Mouse (Mus musculus) heart, adult 9 months (tissue): ENCODE results near the gene Acss1.

Experiments used
- DNase-seq, 2 experiments: peaks; one replicate each; pipeline ENCODE4 v3.0.0; 2022; ENCODE audit warnings: low spot score in 2 of 2

Acss1 gene

DNA sequence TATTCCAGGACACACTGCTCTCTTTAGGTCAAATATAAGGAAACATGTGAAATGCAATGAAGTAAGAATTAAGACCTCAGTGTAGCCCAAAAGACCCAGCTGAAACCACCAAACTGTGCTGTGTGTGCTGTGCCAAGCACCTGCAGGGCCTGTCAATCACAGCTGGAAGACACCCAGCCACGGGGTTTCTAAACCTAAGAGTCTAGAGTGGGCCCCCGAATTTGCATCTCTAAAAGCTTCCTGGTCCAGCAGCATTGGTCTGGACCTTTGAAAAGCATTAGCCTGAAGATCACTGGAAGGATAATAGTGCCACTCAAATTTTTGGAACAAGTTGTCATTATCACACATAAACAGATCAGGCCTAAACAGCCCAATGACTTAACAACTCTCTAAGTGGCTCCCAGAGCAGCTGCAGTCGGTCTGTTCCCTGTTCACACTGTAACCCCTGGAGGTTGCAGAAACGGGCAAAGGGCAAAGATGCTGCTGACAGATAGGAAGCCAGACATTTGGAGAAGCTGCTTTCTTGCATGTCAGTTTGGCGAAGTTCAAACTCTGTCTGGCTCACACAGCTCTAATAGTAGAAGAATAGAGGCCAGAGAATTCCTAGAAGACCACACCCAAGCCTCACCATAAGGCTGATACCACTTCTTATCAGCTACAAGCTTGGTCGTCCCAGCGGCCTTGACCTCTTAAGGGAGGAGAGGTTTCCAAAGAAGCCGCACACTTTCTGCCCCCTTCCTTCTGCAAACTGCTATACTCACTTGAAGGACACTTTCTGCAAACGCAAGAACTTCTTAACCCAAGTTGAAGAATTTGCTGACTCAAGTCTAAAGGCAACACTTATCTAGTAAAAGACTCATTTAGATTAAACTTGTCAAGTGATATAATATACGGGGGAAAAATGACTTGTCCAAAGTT, 2.5 kb downstream of the Acss1 start:
- no peak for DNase-seq

DNA sequence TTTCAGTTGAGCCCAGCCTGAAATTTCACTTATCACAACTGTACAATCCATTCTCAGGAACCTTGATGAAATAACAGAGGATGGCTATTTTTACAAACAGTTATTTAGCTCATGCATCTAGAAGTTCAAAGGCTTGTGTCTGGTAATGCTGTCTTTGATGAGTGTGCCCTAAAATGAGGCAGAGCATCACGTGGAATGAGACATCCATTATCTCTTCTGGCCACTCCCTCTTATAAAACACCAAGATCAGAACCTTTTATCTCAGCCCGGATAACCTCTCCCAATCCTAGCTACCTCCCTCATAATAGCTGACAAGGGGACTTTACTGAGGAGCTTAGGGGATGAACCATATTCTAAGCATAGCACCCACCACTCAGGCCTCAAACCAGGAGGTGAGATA, 3.3 kb downstream of the Acss1 start:
- no peak for DNase-seq

DNA sequence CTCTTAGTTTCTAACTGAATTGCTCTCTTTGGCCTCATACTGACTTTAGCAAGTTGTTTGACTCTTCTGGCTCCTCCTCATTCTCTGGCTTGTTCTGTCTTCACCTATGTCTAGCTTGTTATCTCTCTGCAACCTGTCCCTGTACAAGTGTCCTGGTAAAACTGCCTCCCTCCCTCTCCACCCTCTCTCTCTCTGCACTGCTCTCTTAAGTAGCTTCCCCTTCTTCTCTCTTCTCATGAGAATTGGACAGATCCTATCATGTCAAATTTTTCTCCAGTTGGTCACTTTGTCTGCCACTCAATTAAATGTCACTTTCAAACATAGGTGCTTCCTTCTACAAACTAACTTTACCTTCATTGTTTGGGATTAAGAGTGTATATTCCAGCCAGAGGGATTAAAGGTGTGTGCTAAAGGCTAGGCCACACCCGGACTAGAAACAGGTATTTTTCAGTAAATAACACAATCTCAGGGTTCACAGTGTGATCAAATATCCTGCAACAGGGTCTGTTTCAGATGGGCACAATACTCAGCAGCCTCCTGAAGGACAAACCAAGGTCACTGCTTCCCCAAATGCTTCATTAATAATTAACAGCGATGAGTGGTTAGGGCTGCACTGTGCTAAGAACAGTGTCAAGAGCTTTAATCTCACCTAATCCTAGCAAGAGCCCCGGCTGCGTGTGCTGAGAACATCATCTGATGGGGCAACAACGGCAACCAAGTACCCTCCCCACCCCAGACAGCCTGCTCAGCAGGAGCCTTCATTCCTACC, 4.0 kb downstream of the Acss1 start:
- no peak for DNase-seq

DNA sequence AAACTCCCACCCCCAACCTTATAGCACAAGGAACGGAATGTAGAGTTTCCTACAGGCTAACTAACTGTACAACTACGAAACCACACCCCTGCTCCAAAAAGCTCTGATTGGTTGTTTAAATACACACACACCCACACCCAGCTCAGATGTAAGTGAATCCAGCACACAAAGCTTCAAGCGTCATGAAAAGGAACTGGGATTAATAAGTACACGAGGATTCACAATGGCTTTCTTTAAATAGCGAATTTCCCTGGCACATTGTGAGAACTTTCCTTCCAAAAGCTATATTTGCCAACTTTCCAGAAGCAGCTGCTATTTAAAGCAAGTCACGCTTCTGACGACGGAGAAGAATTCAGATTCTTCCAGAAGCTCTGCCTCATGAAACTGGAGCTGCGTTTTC, 5.0 kb downstream of the Acss1 start:
- peak; percentile 76 to 77 for DNase-seq

DNA sequence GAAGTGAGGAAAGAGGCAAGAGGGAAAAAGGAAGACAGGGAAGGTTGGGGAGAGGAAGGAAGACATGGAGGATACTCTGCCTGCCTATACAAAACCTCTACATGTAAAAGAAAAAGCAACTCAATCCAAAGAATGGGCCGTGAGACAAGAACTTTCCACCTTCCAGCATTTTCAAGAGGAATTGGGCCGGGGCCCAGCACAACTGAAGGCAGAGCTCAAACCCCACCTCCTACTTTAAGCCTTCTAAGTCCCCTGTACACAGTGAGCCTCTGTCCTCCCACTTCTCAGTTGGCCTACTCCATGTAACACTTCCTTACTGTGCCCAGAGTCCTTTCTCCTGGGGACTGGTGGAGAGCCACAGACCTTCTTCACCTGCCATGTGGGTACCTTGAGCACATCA, 6.3 kb downstream of the Acss1 start:
- DNase-seq, result no peak

DNA sequence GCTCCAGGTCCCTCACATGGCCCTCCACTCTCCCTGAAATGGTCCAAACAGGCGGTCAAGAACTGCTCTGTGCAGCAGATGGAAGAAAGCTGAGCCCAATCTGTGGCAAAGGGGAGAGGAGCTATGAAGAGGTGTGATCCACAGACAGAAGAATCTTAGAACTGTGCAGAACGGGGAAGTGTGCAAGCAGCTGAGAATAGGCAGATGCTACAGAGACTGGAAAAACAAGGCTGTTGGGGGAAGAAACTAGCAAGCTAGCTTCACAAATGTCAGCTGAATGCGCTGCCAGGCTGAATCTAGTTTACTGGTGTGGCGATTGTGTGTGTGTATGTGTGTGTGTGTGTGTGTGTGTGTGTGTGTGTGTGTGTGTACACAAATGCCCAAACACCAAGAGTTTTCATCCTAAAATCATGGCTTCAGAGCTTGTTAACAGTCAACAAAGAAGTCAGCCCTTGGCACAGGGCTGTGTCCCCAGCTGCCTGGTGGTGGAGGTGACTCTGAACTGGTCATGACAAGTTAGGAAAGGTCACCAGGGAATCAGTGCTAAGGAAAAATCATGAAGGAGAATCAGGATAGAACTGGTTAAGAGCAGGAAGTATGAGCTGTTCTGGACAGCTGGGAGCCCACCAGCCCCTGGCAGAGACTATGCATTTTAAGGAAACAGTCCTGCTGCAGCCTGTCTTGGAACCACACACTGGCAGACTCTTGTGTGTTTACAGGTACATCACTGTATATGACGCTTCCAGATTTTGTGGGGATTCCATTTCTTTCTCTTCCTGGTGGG, 7.4 kb downstream of the Acss1 start:
- no peak for DNase-seq

DNA sequence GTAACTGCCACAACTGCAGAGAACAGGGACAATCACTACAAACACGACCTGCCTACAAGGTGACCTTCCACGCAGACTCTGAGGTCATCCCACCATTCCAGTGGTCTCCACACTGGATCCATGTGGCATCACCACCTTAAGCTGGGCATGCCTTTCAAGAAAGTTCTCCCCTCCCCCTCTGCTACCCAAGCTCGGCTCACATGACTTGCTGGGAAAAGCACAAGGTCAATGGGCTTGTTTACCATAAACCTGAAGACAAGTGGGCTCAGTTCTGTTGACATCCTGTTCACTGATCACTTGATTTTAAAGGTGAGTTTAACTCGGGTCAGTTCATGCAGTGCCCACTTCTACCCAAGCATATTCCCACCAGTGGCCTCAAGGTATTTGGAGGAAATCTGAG, 8.3 kb downstream of the Acss1 start:
- DNase-seq, result no peak

DNA sequence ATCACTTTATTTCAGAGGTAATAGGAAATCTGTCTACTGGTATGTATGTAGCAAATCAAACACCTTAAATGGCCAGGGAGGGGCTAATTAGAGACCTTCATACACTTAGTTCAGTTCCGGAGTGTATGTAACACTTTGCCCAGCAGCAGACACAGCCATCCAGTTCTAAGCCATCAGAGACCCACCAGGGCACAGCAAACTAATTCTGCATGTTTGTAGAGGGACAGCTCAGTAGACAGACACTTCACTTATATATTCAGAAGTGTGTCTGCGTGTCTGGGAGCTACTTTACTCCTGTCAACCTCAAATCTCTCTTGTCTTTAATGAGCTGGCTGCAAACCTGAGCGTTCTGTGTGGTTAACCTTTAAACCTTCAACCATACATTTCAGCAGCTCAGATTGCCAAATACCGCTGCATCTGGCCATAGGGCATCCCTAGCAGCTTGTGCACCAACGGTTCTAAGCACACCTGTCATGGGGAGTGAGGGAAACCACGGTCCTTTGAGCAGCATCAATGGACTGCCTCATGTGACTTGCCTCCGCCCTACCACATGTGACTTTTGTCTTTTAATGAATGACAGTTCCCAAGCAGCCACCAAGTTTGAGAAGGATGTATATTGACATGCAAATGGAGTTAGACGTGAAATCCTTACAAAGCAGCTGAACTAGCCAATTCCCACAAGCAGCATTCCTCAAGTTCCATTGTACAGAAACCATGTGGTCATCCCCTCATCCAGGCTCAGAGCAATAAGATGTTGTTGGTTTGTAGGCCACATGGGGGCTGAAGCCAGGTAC, 11.1 kb downstream of the Acss1 start:
- DNase-seq, result no peak

DNA sequence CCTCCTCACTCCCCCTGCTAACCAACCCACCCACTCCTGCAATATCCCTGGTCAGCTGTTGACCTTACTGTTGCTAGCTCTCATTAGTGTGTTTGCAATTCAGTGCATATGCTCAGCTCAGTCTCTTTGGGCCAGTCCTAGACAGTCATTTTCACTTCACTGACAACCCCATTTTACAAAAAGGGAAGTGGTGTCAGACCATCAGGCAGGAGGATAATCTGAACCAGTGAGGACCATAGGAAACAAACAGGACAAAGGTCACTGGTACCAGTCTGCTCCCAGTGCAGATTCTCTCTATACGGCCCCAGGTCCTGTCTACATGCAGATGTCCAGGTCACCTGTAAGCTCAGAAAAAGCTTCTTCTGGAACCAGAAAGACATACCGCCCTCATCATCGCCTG, 12.2 kb downstream of the Acss1 start:
- no peak for DNase-seq

DNA sequence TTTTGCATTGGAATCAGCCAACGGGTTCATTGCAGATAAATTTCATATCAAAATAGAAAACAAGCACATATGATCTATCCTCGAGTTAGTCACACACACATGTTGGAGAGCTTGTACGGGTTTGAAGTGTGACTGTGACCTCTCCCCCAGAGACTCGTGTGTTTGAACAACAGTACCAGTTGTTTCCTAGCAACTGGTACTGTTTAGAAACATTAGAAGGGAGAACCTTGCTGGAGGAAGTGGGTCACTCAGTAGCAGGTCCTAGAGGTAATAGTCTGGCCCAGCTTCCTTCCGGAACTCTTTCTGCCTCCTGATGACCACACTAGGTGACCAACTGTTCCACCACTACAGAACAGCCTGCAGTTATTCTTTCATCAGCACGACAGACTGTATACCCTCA, 13.0 kb downstream of the Acss1 start:
- DNase-seq, result peak; percentile 46 to 48

DNA sequence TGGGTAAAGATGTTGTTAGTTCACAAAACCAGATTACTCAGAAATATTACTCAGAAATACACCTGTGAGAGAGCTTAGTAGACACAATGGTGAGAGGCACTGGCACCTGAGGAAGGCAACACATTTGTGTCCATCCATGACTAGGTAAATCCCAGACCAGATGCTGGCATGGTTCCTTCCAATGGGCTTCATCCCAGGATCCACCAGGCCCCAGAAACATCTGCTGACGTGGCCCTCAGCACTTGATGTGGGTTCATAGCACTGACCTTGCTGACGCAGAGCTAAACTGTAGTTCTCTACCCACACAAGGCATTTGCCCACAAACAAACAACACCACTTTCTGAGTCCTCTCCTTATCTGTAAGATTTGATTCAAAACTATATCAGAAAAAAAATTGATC, 13.5 kb downstream of the Acss1 start:
- DNase-seq, result no peak

DNA sequence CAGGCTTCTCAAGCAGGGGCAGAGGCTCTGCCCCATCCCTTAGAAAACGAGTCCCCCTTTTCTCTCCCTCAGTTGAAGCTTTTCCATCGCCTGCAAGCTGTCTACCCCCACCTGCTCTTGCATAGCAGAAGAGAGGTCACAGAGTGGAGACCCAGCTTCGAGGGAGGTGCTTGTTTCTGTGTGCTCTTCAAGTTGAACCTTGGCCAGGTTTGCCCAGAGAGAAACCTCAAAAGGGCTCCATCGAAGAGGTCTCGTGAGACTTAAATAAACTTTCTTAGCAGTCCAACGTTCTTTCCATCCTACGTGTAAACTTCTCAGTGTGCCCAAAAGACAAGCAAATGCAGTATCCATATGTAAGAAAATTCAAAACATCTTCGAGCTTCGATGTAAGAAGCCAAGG, 16.9 kb downstream of the Acss1 start:
- DNase-seq, result no peak

DNA sequence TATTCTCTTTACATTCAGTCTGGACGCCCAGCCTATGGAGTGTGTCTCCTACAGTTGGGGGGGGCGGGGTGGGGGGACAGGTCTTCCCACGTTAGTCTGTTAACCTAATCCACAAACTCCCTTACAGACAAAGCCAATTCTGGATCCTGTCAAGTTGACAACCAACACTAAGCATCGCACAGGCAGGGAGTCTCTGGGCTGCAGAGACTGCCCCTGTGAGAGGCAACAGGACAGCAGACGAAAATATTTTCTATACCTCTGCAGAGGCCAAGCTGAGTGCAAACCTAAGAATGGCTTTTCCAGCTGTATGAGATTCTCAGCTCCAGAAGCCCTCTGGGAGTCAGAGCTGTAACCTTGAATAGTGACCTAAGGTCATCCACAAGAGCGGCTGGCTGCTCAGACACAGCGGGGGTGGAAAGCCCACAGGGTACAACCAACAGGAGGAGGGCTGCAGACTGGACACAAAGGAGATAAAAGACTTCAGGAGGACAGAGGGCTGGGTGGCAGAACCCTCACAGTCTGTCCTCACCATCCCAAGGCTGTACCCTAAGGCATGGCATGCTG, 17.7 kb downstream of the Acss1 start:
- DNase-seq, result no peak

DNA sequence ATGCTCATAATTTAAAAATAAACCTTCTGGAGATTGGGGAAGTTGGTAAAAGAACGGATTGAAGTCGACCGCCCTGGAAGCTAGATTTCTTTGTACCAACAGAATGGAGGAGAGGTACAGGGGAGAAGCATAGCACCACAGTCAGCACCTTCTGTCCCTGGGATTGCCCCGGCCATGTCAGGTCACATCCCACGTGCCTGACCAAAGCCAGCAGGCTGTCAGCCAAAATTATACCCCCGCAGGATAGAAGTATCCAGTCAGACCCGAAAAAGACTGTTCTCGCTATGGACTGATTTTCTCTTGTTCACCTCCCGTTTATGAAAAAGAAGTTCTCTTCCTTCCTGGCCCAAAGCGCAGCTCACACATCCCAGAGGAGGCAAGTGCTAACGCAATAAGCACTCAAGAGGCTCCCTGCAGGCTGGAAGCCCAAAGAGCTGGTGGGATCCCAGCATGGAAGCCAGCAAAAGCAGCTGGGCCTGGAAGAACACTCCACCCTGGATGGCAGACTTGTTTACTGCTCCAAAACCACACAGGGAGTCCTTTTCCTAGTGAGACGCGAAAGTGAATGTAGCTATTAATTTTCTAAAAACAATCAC, 19.9 kb downstream of the Acss1 start:
- peak in 1 of 2 experiments; percentile 52 for DNase-seq

DNA sequence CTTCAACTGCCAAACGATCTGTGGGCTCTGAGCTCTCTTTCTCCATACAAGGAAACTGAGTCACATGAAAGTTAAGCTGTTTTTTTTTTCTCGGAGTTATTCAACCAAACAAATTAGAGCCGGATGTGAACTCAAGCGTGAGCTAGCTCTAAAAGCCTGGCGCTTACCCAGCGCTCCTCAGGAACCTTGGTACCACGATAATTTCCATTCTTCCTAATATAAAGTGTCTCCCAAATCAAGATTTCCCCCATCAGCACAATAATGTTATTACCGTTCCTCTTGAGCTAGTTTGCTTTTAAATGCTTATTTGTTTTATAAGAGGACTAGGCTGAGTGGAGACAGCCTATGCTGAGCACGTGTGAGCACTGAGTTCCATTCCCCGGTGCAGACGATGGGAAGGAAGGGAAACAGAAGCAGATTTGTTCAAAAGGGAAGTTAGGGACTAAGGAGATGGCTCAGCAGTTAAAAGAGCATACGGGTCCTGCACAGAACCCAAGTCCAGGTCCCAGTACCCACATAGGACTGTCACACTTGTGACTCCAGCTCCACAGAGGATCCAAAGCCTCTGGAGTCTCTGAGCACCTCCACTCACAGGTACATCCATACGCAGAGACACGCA, 20.5 kb downstream of the Acss1 start:
- DNase-seq, result peak in 1 of 2 experiments; percentile 30

DNA sequence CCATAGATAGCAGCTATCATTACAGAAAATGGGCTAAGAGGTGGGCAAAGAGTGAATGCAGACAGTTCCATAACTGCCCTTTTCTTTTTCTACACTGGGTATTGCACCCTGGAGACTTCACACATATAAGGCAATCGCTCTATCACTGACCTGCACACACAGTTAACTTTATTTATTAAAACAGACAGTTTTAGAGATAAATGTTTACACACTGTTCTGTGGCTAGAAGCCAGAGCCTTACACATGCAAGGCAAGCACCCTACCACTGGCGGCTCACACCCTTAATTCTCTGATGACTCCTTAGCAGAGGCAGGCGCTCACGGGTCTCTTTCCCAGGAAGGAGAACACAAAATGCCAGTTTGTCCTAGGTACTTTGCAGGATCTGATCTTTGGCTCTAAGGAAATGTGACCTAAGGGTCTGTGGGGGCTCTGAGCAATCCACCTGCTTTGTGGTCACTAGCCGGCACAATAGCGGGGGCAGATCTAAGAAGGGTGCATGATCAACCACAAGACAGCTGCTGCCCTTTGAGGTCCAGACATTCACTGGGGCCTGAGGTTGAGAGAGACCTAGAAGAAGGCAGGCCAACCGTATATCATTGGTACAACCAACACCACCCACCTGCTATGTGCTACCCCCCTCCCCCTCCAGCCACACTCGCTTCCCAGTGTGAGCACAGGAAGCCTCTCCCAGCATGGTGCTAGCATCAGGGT, 21.7 kb downstream of the Acss1 start:
- no peak for DNase-seq

DNA sequence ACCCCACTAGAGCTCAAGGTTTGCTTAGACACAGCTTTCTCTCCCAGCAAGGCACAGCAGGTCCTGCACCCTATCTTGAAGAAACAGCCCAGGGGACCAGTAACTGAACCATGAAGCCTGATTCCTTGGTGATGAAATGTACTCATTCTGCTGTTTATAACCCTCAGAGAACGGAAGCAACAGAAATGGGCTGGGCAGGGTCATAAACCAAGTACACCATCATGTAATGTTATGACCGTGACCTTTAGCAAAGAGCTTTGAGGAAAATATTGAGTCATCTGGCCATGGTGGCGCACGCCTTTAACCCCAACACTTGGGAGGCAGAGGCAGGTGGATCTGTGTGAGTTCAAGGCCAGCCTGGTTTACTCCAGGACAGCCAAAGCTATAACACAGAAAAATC, 23.1 kb downstream of the Acss1 start:
- DNase-seq, result no peak

DNA sequence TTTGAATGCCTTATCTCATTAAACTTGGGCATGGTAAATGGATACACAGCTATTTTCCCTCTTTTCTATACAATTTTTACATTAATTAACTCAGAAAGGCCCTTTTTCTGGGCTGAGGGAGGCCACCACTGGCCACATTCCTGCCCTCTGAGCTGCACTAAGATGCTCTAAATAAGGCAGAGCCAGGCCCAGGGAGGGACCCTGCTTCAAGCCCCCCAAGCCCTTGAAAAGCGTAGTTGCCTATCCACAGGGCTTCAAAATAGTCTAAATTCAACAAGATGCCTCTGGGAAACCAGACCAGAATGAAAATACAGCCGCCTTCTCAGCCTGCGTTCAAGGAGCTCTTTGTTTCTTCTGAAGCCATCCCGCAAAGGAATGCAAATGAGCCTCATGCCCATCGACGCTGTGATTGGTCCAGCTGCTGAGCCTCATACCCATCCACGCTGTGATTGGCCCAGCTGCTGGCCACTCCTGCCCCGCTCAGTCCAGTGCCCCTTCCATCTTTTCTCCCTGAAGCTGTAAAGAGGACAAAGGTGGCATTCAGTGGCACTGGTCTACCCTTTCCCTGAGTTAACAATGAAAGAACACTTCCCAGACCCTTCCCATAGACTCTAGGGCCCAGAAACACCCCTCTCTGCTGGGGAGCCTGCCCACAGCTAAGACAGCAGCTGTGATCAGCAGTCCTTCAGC, 24.4 kb downstream of the Acss1 start:
- DNase-seq, result no peak

DNA sequence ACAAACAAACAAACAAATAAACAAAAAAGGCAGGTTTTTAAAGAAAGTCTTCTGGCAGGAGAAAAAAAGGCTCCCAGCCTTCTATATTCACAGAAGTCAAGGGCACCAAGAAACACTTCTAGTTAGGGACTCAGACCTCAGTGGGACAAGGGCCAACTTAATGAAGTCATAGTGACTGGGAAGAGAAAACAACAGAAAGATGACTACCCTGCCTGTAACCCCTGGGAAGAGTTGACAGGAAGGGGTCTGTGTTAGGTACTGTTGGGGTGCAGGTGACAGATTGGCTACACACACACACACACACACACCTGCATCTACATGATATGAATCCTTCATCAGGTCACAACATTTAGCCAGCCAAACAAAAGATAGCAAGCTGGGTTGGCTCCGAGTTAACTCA, 25.1 kb downstream of the Acss1 start:
- DNase-seq, result no peak
